Mouse (Mus musculus) central nervous system, embryonic 18 days (tissue): Measurements from ENCODE around the gene Kctd13. TPM values are rescaled to one million over a fixed set of nuclear protein-coding genes. Genes with fewer than 3 reads are reported as not detected.

ENCODE experiments used
- polyA plus RNA-seq: library from polyadenylated mRNA; depleted of rRNA; stranded (reverse); fragments of >200 nt; gene quantifications from 2 replicates; pipeline ENCODE4 v1.2.3, GENCODE M21; 2012; rRNA removed

Kctd13 gene
- polyA plus RNA-seq: 109 and 134 TPM in 2 replicates

GRCm38 (mm10) chr7:126928384-126929037 lies at the start of gene Kctd13:
TSS of gene Kctd13 (plus strand) at chr7:126928879.

GRCm38 (mm10) chr7:126884286-126885164 lies 44.2 kb upstream of the Kctd13 start, which contains the start of gene Taok2:
TSS of gene Taok2 (minus strand) at chr7:126884703.

GRCm38 (mm10) chr7:126922624-126923060 lies 6.0 kb upstream of the Kctd13 start, which contains the start of gene Tmem219:
TSS of gene Tmem219 (minus strand) at chr7:126922917.

GRCm38 (mm10) chr7:126949403-126949792 lies 20.7 kb downstream of the Kctd13 start, which contains the start of gene Asphd1:
TSS of gene Asphd1 (minus strand) at chr7:126949582.

GRCm38 (mm10) chr7:126949793-126950646 lies 21.3 kb downstream of the Kctd13 start, which contains the start of gene Sez6l2:
TSS of gene Sez6l2 (plus strand) at chr7:126950563.

GRCm38 (mm10) chr7:126975893-126975949 lies 47.0 kb downstream of the Kctd13 start, which contains the start of gene Cdipt:
TSS of gene Cdipt (plus strand) at chr7:126975914.

GRCm38 (mm10) chr7:126975950-126976866 lies 47.5 kb downstream of the Kctd13 start, which contains the start of gene Cdiptos:
TSS of gene Cdiptos (minus strand) at chr7:126976098.

Other genes starting within 250 kb of the Kctd13 start
- 51.8 and 60.8 TPM in 2 replicates for gene Bola2, start 233.5 kb upstream of the Kctd13 start, polyA plus RNA-seq
- gene Slx1b, start 233.1 kb upstream of the Kctd13 start, polyA plus RNA-seq: 41.3 and 45.8 TPM in 2 replicates
- 136 and 144 TPM in 2 replicates for gene Coro1a, start 221.1 kb upstream of the Kctd13 start, polyA plus RNA-seq
- 247 and 263 TPM in 2 replicates for gene Mapk3, start 169.3 kb upstream of the Kctd13 start, polyA plus RNA-seq
- 7.9 TPM in 2 replicates for gene Gdpd3, start 162.5 kb upstream of the Kctd13 start, polyA plus RNA-seq
- gene Ypel3, start 151.9 kb upstream of the Kctd13 start, polyA plus RNA-seq: 211 and 214 TPM in 2 replicates
- 1.3 TPM in 2 replicates for gene Tbx6, start 147.4 kb upstream of the Kctd13 start, polyA plus RNA-seq
- gene Ppp4c, start 136.4 kb upstream of the Kctd13 start, polyA plus RNA-seq: 155 and 157 TPM in 2 replicates
- 147 and 196 TPM in 2 replicates for gene Fam57b, start 131.2 kb upstream of the Kctd13 start, polyA plus RNA-seq
- gene 4930451I11Rik, start 97.2 kb upstream of the Kctd13 start, polyA plus RNA-seq: not detected in 2 replicates
- gene Doc2a, start 81.5 kb upstream of the Kctd13 start, polyA plus RNA-seq: 41.2 and 42.6 TPM in 2 replicates
- 61.5 and 63.2 TPM in 2 replicates for gene Hirip3, start 66.9 kb upstream of the Kctd13 start, polyA plus RNA-seq
- 79.7 and 83.9 TPM in 2 replicates for gene Ino80e, start 66.5 kb upstream of the Kctd13 start, polyA plus RNA-seq
- gene Taok2, start 44.2 kb upstream of the Kctd13 start, polyA plus RNA-seq: 99.8 and 102 TPM in 2 replicates
- 31.6 and 32.1 TPM in 2 replicates for gene Tmem219, start 6.0 kb upstream of the Kctd13 start, polyA plus RNA-seq
- gene Asphd1, start 20.7 kb downstream of the Kctd13 start, polyA plus RNA-seq: 29.9 TPM in 2 replicates
- gene Sez6l2, start 21.7 kb downstream of the Kctd13 start, polyA plus RNA-seq: 94.9 and 108 TPM in 2 replicates
- 150 and 151 TPM in 2 replicates for gene Cdipt, start 47.0 kb downstream of the Kctd13 start, polyA plus RNA-seq
- 0.73 and 1.1 TPM in 2 replicates for gene Cdiptos, start 47.2 kb downstream of the Kctd13 start, polyA plus RNA-seq
- 4.1 and 4.6 TPM in 2 replicates for gene Mvp, start 85.7 kb downstream of the Kctd13 start, polyA plus RNA-seq
- 0.98 and 1.4 TPM in 2 replicates for gene Pagr1b, start 87.6 kb downstream of the Kctd13 start, polyA plus RNA-seq
- 9.1 and 18.9 TPM in 2 replicates for gene Pagr1a, start 88.5 kb downstream of the Kctd13 start, polyA plus RNA-seq
- 90.1 and 95.0 TPM in 2 replicates for gene Gm42742, start 92.2 kb downstream of the Kctd13 start, polyA plus RNA-seq
- 122 and 134 TPM in 2 replicates for gene Prrt2, start 92.3 kb downstream of the Kctd13 start, polyA plus RNA-seq
- gene Maz, start 98.2 kb downstream of the Kctd13 start, polyA plus RNA-seq: 223 and 252 TPM in 2 replicates
- 12.1 and 14.6 TPM in 2 replicates for gene Kif22, start 113.6 kb downstream of the Kctd13 start, polyA plus RNA-seq
- 0.20 TPM in 1 of 2 replicates, not detected in the other for gene Zg16, start 158.4 kb downstream of the Kctd13 start, polyA plus RNA-seq
- gene AI467606, start 162.5 kb downstream of the Kctd13 start, polyA plus RNA-seq: 1.6 and 1.7 TPM in 2 replicates
- gene Qprt, start 193.3 kb downstream of the Kctd13 start, polyA plus RNA-seq: 0.63 and 1.0 TPM in 2 replicates
- 0.06 and 0.08 TPM in 2 replicates for gene Spn, start 208.9 kb downstream of the Kctd13 start, polyA plus RNA-seq